Mouse (Mus musculus) forebrain, embryonic 16.5 days (tissue): Measurements from ENCODE around the gene Mtmr2. TPM values are rescaled to one million over a fixed set of nuclear protein-coding genes. Genes with fewer than 3 reads are reported as not detected.
"Not testable (repeated sequence)": the region's sequence is repeated elsewhere in the genome, so short reads cannot be mapped to it uniquely, and the experiment has no call there.

ENCODE experiments used
- ATAC-seq: fragments of 200-750 bp; cut with Nextera tagmentation; 2 replicates; pipeline ENCODE4 v1.8.0; 2017; ENCODE audit warnings: mild to moderate bottlenecking, moderate library complexity
- H3K27ac ChIP-seq: fragments of 300-500 bp; sonication (generic); 2 replicates; pipeline ENCODE4 v1.5.1; 2014; ENCODE audit warnings: low read length, control low read depth
- H3K27me3 ChIP-seq: fragments of 300-500 bp; sonication (generic); replicated peaks from 2 replicates; pipeline ENCODE4 v1.6.1; 2014; ENCODE audit warnings: low read length; ENCODE audit not compliant: control insufficient read depth, insufficient read depth
- H3K36me3 ChIP-seq: fragments of 300-500 bp; sonication (generic); 2 replicates; pipeline ENCODE4 v1.6.1; 2014; ENCODE audit not compliant: control insufficient read depth, insufficient read depth
- H3K4me1 ChIP-seq: fragments of 300-500 bp; sonication (generic); replicated peaks from 2 replicates; pipeline ENCODE4 v1.6.1; 2014; ENCODE audit warnings: low read length; ENCODE audit not compliant: control insufficient read depth, insufficient read depth
- H3K4me2 ChIP-seq: fragments of 300-500 bp; sonication (generic); 2 replicates; pipeline ENCODE4 v1.6.1; 2014; ENCODE audit warnings: mild to moderate bottlenecking, low read length, control low read depth
- H3K4me3 ChIP-seq: fragments of 300-500 bp; sonication (generic); replicated peaks from 2 replicates; pipeline ENCODE4 v1.5.1; 2014; ENCODE audit warnings: mild to moderate bottlenecking, low read length, control low read depth
- H3K9ac ChIP-seq: fragments of 300-500 bp; sonication (generic); replicated peaks from 2 replicates; pipeline ENCODE4 v1.6.1; 2014; ENCODE audit warnings: low read depth, low read length, control low read depth
- H3K9me3 ChIP-seq: fragments of 300-500 bp; sonication (generic); 2 replicates; pipeline ENCODE4 v1.6.1; 2016; ENCODE audit warnings: low read length; ENCODE audit not compliant: control insufficient read depth
- WGBS: fragments of 180-500 bp; shearing (Covaris S2); extraction: QIAGEN DNeasy Blood & Tissue Kit; methylation state at CpG from one replicate; pipeline ENCODE4 v1.1.7; 2014; 5-methylcytosine and 5-hydroxymethylcytosine counted together
- polyA plus RNA-seq: library from polyadenylated mRNA; unstranded; fragments of >200 nt; fragmentation: Nextera tagmentation; extraction: Ambion mirVana; gene quantifications from 2 replicates; pipeline ENCODE4 v1.2.1, GENCODE M21; 2015

Mtmr2 gene
- polyA plus RNA-seq, 1 experiment from 2014 or later = 65.7 TPM

GRCm38 (mm10) chr9:13790864-13791263 lies 42.7 kb downstream of the Mtmr2 start:
- H3K27me3 ChIP-seq, H3K36me3 ChIP-seq, H3K4me1 ChIP-seq, H3K27ac ChIP-seq, H3K9ac ChIP-seq, H3K4me3 ChIP-seq, H3K9me3 ChIP-seq, ATAC-seq, H3K4me2 ChIP-seq: not testable (repeated sequence)
- over 99% methylated on average over 7 of the region's 8 CpGs for WGBS

- H3K9me3 ChIP-seq = no peaks in the 10 kb centered on the region
- no peak overlapping the region for H3K27ac ChIP-seq
- H3K9ac ChIP-seq = no peak overlapping the region
- ATAC-seq = no peak
- H3K36me3 ChIP-seq = peaks cover 11% of the 10 kb centered on the region
- H3K27me3 ChIP-seq = no peaks in the 10 kb centered on the region
- no peak overlapping the region for H3K4me3 ChIP-seq
- no peaks in the 10 kb centered on the region for H3K4me1 ChIP-seq
- no peak overlapping the region for H3K4me2 ChIP-seq
- 69% methylated on average over 1 of the region's 1 CpGs for WGBS
Measured at GRCm38 (mm10) chr9:13794302-13794701, 46.1 kb downstream of the Mtmr2 start.

DNA sequence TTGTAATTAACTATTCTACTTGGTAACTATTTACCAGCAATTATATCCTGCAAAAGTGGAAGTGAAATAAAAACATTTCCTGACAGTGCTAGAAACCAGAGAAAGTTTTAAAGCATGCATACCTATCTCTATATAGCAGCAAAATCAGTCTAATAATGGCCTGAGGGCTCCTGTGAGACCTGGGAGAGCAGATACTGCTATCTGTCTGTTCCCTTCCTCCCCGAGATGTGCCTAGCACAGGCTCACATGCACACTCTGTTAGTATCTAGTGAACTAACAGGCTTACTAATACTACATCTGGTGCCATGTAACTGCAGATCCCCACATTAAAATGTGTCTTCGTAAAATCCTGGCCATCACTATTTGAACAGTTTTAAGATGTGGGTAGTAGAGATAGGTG lies 46.5 kb downstream of the Mtmr2 start:
- H3K9me3 ChIP-seq = no peaks in the 10 kb centered on the region
- no peaks in the 10 kb centered on the region for H3K4me1 ChIP-seq
- no peak overlapping the region for H3K9ac ChIP-seq
- WGBS = 92% methylated on average over 2 of the region's 2 CpGs
- H3K4me3 ChIP-seq = no peak overlapping the region
- no peaks in the 10 kb centered on the region for H3K27me3 ChIP-seq
- H3K4me2 ChIP-seq = no peak overlapping the region
- no peak for ATAC-seq
- peaks cover 14% of the 10 kb centered on the region for H3K36me3 ChIP-seq
- H3K27ac ChIP-seq = no peak overlapping the region

DNA sequence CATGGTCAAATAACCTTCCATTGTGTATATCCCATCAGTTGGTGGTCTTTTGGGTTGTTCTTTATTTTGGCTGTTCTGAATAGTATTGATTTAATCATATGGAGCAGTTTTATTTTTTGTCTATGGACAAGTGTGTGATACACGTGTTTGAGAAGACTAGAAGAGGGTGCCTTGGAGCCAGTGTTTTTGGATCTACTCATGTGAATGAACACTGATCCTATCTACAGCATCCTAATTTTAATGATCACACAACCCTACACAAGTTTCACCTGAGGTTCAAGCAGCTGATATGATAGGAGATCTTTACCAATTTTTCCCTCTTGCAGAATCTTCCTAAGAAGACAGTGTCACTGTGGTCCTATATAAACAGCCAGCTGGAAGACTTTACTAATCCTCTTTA lies 56.3 kb downstream of the Mtmr2 start:
- H3K4me1 ChIP-seq = no peaks in the 10 kb centered on the region
- H3K36me3 ChIP-seq = peaks cover 26% of the 10 kb centered on the region
- WGBS = 68% methylated on average over 1 of the region's 1 CpGs
- no peaks in the 10 kb centered on the region for H3K27me3 ChIP-seq
- no peak overlapping the region for H3K27ac ChIP-seq
- no peak overlapping the region for H3K4me2 ChIP-seq
- no peaks in the 10 kb centered on the region for H3K9me3 ChIP-seq
- H3K4me3 ChIP-seq = no peak overlapping the region
- H3K9ac ChIP-seq = no peak overlapping the region
- ATAC-seq = no peak

DNA sequence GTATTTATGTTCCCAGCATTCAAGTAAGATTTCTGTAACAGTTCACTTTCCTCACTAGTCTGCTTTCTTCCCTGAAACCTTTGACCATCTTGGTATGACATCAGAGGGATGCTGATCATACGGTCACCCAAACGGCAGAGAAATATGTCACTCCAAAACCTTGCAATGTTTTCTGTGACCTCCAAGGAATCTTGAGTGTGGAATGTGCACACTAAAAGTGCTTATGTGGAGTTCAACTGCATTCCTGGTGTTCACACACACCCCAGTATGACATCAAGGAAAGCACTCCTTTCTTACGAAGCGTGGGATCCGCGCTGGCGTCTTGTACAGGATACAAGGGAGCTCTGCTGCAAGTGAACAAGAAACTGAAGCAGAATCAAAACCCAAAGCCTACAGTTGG lies 58.6 kb downstream of the Mtmr2 start:
- ATAC-seq = no peak
- H3K36me3 ChIP-seq = peaks cover 34% of the 10 kb centered on the region
- no peaks in the 10 kb centered on the region for H3K4me1 ChIP-seq
- no peak overlapping the region for H3K9ac ChIP-seq
- WGBS = 93% methylated on average over 7 of the region's 7 CpGs
- no peak overlapping the region for H3K4me3 ChIP-seq
- no peak overlapping the region for H3K27ac ChIP-seq
- no peaks in the 10 kb centered on the region for H3K27me3 ChIP-seq
- no peaks in the 10 kb centered on the region for H3K9me3 ChIP-seq
- no peak overlapping the region for H3K4me2 ChIP-seq

DNA sequence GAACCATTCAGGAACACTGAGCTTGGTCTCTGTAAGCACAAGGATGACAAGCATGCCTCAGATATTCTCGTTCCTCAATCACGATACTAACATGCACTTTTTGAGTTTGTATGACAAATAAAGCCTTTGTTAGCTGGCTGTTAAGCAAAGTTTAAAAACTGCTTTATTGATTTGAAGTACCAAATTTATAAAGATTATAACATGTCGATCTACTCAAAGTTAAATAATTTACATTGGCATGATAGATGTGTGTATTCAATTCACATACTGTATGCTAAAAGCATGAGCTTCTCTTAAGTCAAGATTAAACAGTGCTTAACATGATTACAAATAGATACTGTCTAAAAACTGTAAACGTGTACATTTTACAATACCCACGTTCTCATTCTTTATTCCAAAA lies 59.4 kb downstream of the Mtmr2 start:
- WGBS = 87% methylated on average over 5 of the region's 5 CpGs
- no peak for ATAC-seq
- Histone ChIP-seq H3K4me1 (no peaks in the 10 kb centered on the region), H3K27ac (no peak overlapping the region), H3K4me2 (no peak overlapping the region), H3K9me3 (no peaks in the 10 kb centered on the region), H3K9ac (no peak overlapping the region), H3K4me3 (no peak overlapping the region), H3K27me3 (no peaks in the 10 kb centered on the region), H3K36me3 (peaks cover 36% of the 10 kb centered on the region)

DNA sequence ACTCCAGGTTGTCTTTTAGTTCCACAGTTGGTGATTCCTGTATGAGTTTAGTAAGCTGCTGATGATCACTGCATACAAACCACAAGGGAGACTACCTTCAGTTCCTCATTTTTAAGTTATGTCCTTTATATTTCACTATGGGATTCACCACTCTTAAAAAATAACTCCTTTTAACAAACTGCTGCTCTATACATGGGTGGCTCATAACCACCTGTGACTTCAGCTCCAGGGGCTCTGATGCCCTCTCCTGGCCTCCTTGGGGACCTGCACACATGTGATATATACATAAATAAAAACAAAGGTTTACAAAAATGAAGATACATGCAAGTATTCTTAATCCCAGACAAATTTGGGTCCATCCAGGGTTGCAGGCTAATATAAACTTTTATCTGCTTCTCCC lies 61.7 kb downstream of the Mtmr2 start:
- no peak overlapping the region for H3K9ac ChIP-seq
- no peak overlapping the region for H3K4me2 ChIP-seq
- no peaks in the 10 kb centered on the region for H3K4me1 ChIP-seq
- no peak overlapping the region for H3K27ac ChIP-seq
- no peaks in the 10 kb centered on the region for H3K9me3 ChIP-seq
- H3K36me3 ChIP-seq = peaks cover 34% of the 10 kb centered on the region
- no peaks in the 10 kb centered on the region for H3K27me3 ChIP-seq
- H3K4me3 ChIP-seq = no peak overlapping the region
- no peak for ATAC-seq

DNA sequence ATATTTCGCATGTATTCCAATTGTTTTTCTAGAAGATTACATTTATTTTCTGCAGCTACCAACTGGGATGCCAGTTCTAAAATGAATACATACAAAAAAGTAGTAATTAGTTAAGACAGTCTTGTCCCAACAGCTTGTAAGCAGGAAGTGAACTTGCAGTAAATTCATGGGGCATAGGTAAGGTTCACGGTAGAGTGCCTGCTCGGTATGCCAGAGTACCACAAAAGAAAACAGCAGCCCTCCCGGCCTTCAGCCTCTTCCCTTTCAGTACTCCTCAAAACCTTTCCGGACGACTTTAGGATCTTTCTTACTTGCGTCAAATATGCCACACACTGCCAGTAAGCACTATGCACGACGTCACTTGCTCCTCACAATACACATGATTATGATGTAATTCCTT lies 70.2 kb downstream of the Mtmr2 start:
- Histone ChIP-seq H3K27me3 (no peaks in the 10 kb centered on the region), H3K4me2 (no peak overlapping the region), H3K4me3 (no peak overlapping the region), H3K36me3 (peaks cover 23% of the 10 kb centered on the region), H3K9me3 (no peaks in the 10 kb centered on the region), H3K27ac (no peak overlapping the region), H3K4me1 (0 out of 2 replicates have a peak, but pooled peaks cover 2% of the 10 kb centered on the region), H3K9ac (no peak overlapping the region)
- 85% methylated on average over 9 of the region's 9 CpGs for WGBS
- no peak for ATAC-seq

DNA sequence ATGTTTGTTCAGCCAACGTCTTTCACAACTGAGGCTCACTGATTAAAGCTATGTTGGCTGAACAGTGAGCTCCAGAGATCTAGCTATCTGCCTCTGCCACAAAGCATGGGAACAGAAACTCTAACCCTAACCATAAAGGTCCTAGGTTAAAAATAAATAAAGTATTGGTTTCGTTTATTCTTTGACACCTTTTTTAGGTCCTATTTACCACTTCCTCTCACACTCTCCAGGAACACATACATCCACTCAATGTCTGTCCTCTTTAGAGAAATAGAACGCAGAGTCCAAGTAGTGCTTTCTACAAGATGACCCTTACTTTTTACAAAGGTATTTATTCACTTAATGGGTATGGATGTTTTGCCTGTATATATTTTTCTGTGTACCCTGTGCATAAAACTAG lies 72.6 kb downstream of the Mtmr2 start:
- Histone ChIP-seq H3K4me3 (no peak overlapping the region), H3K27me3 (no peaks in the 10 kb centered on the region), H3K27ac (no peak overlapping the region), H3K4me2 (no peak overlapping the region), H3K4me1 (peaks cover 16% of the 10 kb centered on the region), H3K9ac (no peak overlapping the region), H3K9me3 (no peaks in the 10 kb centered on the region), H3K36me3 (peaks cover 20% of the 10 kb centered on the region)
- no peak for ATAC-seq
- WGBS = 94% methylated on average over 3 of the region's 3 CpGs

DNA sequence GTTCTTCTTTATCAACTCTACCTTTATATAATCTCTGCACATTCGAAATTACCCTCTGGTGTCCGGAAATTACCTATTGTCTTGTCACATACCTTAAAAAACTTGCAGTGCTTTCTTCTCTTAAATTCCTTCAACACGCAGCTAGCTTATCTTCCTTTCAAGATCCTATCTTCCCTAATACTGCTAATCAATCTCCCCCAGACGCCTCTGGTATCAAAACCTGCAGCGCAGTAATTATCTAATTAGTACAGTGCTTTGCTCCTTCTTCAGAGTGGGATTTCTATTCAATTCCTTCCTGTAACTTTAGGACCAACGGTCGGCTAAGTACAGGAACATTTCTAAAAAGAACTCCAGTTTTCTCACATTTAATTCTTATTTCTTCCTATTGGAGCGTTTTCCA lies 77.7 kb downstream of the Mtmr2 start:
- no peak for ATAC-seq
- H3K4me2 ChIP-seq = peak overlapping the region; percentile 78
- 0 out of 2 replicates have a peak, but pooled peaks cover 2% of the 10 kb centered on the region for H3K36me3 ChIP-seq
- peak overlapping the region; percentile 97 for H3K4me3 ChIP-seq
- H3K9me3 ChIP-seq = no peaks in the 10 kb centered on the region
- H3K27me3 ChIP-seq = no peaks in the 10 kb centered on the region
- H3K27ac ChIP-seq = peak overlapping the region; percentile 99
- H3K9ac ChIP-seq = peak overlapping the region; percentile 94
- peaks cover 28% of the 10 kb centered on the region for H3K4me1 ChIP-seq
- 3% methylated on average over 8 of the region's 8 CpGs for WGBS
